Mouse (Mus musculus): ENCODE measurements around the gene Add1.
A peak's percentile ranks its signal among the peaks of the same experiment; 100 is the strongest.

Gene Add1

DNA sequence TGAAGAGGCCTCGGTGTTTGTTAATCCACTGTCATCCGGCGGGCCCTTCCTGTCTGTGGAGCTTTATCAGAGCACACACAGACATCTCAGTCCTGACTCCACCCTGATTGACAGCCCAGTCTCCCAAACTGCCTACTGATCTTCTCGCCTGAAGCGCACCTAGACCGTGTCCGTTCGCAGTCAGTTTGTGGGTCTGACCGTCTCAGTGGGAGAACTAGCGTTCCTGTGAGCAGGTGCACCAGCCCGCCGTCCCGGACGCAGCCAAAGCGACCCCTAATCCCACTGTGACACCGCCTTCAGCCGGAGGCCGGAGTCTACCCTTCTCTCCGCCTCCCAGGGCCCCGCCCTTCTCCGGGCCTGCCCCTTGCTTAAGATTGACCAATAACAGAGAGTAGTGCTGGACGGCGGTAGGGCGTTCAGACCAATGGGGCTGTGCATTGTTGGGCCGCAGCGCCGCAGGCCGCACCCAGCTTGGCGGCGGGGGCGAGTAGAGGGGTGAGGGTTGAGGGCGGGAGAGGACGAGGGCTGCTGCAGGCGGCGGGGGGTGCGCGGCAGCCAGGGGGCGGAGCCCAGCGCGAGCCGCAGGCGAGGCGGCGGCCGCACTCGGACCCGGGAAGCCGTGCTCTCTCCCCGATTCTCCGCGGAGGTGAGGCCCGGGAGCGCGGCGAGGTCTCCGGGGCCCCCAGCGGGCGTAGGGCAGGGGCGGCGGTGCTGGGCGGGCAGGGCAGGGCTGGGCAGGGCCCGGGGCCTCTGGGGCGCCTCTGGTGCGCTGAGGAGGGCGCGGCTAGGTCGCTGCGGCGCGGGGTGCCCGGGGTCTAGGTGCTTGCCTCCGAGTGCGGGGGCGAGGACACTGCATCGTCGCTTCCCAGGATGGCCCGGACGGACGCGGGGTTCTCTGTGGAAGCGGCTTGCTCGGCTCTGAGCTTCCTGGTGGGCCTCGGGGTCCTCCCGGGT, at the start of gene Add1:
Gene Add1, plus strand, starts transcription at position 397 of the 954 bp plus-strand sequence.
- peak; percentile 90 for DNase-seq (ENCODE audit: low spot score)

GRCm38 (mm10) chr5:34523958-34524485, 49.4 kb upstream of the Add1 start:
- DNase-seq (ENCODE audit: low spot score), result no peak

GRCm38 (mm10) chr5:34524511-34524910, 49.0 kb upstream of the Add1 start:
- DNase-seq (ENCODE audit: low spot score), result no peak

GRCm38 (mm10) chr5:34525663-34526476, 47.6 kb upstream of the Add1 start, which contains the start of gene Sh3bp2:
TSS of gene Sh3bp2 (plus strand) at chr5:34525838.
- DNase-seq (ENCODE audit: low spot score), result peak; percentile 97

DNA sequence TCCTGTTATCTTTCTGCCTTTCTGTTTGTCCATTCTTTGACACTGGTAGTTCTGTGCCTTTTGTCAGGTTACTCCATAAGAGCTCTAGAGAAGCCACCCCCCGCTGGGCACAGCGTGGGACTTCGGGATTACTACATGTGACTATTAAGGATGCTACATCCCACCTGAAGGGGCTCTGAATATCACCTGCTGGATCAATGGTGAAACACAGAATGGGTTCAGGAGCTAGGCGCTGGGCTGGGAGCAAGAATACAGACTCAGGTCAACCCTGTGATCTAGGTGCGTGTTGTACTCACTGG, 47.0 kb upstream of the Add1 start:
- no peak for DNase-seq (ENCODE audit: low spot score)

DNA sequence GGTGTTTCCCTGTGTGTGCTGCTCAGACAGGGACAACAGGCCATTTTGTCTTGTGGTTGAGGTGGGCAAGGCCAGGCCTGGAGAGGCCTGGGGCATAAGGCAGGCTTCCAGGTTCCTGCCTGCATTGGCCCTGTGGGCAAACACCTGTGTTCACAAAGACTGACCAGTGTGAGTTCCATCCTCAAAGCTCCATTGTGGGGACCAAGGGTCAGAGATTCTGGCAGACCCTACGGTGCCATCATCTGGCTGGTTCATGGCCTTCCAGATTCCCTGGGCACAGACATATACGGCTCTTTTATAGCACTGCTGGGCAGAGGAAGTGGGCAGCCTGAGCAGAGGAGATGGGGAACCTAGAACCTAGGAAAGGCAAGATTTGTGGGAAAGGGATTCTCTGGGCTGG, 46.1 kb upstream of the Add1 start:
- DNase-seq (ENCODE audit: low spot score), result no peak

- DNase-seq (ENCODE audit: low spot score), result no peak
These were observed 44.7 kb upstream of the Add1 start for GRCm38 (mm10) chr5:34528724-34529123.

DNA sequence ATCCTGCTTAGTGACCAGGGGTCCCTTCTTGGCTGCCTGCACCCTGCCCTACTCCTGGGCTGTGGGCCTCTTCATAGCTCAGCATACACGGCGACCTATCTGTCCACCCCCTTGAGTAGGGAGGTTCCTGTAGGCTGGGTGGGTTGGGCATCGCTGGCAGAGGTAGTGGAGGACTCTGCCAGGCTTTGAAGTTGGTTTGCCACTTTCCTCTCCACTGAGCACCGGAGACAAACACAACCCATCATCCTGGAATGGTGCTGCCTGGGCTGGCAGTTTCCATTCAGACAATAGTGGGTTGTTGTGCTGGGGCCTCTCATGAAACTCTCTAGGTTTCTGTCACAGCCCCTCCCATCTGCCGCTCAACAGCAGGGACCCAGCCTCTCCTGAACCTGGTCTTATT, 43.3 kb upstream of the Add1 start:
- no peak for DNase-seq (ENCODE audit: low spot score)

- DNase-seq (ENCODE audit: low spot score), result no peak
These were observed 42.8 kb upstream of the Add1 start for GRCm38 (mm10) chr5:34530687-34531086.

DNA sequence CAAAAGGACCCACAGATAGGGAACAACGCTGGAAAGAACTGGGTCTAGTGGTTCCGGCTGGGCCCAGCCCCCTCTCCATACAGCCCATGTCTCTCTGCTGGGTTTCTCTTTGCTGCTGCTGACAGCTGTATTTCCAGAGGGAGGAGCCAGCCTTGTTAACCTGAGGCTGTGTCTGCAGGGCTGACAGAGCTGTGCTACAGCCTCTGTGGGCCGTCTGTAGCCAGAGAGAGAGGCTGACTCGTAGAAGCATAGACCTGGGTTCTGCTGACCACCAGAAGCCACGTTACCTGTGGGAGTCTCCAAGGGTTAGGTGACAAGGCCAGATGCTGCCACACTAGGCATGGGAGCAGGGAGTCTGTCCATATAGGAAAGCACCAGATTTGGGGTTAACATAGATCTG, 40.4 kb upstream of the Add1 start:
- DNase-seq (ENCODE audit: low spot score), result no peak

- DNase-seq (ENCODE audit: low spot score), result no peak
These were observed 39.6 kb upstream of the Add1 start for GRCm38 (mm10) chr5:34533820-34534219.

GRCm38 (mm10) chr5:34534776-34535581, 38.5 kb upstream of the Add1 start:
- no peak for DNase-seq (ENCODE audit: low spot score)

DNA sequence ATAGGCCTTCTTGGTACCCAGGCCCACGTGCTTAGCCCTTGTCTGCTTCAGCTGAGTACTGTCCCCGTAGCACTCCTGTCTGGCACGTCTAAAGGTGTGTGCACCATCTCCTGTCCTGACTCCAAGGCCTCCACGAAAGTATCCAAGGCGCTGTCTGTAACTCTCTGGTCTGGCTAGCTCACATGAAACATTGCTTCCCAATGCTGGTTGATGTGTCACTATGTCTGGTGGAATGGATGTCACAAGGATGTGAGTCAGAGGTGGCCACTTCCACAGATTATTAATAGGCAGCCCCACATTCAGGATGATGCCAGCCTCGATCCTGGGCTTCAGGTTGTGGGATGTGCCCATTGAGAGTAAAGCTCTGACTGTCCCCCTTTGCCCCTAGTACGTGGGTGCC, 37.6 kb upstream of the Add1 start:
- DNase-seq (ENCODE audit: low spot score), result no peak

- no peak for DNase-seq (ENCODE audit: low spot score)
These were observed 35.4 kb upstream of the Add1 start for GRCm38 (mm10) chr5:34538079-34538478.

DNA sequence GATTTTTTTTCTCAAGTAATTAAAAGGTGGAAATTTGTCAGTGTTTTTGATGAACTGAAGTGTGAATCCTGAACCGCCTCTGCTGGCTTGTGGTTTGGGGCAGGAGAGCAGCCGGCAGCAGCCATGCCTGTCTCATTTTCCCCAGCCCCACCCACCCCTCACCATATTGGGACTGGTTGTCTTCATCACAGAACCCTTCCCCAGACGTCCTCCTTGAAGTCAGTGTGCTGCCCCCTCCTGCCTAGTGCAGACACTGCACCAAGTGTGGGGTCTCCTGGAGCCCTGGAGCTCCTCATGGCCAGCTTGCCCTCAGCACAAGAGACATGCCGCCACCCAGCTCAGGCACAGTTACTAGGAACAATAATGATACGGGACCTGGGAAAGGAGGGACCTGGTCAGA, 34.9 kb upstream of the Add1 start:
- no peak for DNase-seq (ENCODE audit: low spot score)

GRCm38 (mm10) chr5:34539121-34539520, 34.3 kb upstream of the Add1 start:
- DNase-seq (ENCODE audit: low spot score), result no peak

DNA sequence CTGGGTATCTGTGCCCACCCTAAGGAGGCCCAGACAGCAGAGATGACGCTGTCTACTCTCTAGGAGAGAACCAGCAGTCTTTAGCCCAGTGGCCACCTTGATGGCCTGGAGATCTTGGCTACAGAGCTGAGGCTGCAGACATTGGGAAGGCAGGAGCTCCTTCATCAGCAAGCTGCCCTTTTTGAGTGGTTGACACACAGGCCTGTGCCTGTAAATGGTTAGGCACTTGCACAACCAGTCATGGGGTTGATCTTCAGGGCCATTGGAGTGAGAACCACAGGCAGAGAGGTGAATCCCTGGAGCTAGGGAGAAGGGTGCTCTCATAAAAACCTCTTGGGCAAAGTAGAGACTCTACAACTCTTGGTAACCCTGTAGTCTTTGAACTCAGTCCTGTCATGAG, 31.3 kb upstream of the Add1 start:
- no peak for DNase-seq (ENCODE audit: low spot score)

DNA sequence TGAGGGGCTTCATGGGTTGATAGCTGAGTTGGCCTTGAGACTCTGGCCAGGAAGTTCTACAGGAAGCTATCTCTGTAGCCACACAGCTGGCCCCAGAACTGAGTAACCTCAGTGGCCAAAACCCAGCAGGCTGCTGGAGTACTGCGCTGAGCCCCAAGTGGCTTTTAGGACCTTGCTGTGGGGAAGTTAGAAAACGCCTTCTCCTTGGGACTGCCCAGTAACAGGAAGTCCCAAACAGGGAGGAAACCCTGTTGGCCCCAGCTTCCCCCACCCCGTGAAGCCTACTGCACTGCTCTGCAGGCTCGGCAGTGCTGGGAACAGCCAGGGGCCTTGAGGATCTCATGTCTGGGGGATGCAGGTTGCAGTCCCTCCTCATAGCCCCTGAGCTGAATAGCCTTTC, 30.4 kb upstream of the Add1 start:
- no peak for DNase-seq (ENCODE audit: low spot score)

GRCm38 (mm10) chr5:34547410-34547809, 26.1 kb upstream of the Add1 start:
- no peak for DNase-seq (ENCODE audit: low spot score)

DNA sequence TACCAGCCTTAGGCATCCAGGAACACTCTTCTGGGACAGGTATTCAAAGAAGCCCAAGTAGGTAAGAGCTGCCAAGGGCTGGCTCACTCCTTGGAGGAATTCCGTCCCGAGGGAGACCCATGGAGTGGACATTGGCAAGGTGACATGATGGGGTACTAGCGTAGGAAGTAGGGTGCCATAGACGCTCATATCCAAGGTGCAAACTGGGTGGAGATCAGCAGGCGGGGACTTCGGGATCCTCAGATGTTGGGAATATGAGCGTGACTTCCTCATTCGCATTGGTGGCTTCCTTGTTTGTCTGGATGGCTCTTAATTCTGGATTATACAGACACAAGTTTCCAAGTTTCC, 24.4 kb upstream of the Add1 start:
- no peak for DNase-seq (ENCODE audit: low spot score)

GRCm38 (mm10) chr5:34549483-34550221, 23.8 kb upstream of the Add1 start:
- peak; percentile 41 for DNase-seq (ENCODE audit: low spot score)

All from urinary bladder, postnatal 25 days (tissue).